Mouse (Mus musculus) T-helper 1 cell (primary cell): ENCODE measurements around the gene Smim27.

Source experiments
- in situ Hi-C: fragments of 300-600 bp; cut with MboI, MseI; formaldehyde crosslinking; loops from one replicate; pipeline ENCODE4 v1.15.1; 2025; ENCODE audit warnings: high pct_unique_total_duplicates

Gene Smim27

GRCm38 (mm10) chr4:40269430-40270032 is at the start of gene Smim27, which contains the start of gene Topors:
Smim27 (plus strand) TSS chr4:40269579.
Topors (minus strand) TSS chr4:40269850.
- in situ Hi-C loops = loop anchor here (5.0 to 25.0 kb wide), 3 partner anchors 37 to 1168 kb away; partner anchors contain the start of gene Nfx1

GRCm38 (mm10) chr4:40220437-40220836 is 48.9 kb upstream of the Smim27 start:
- in situ Hi-C loops = no loop called here

GRCm38 (mm10) chr4:40221004-40221760 is 48.2 kb upstream of the Smim27 start:
- in situ Hi-C loops = no loop called here

GRCm38 (mm10) chr4:40221876-40222585 is 47.3 kb upstream of the Smim27 start:
- in situ Hi-C loops = no loop called here

- in situ Hi-C loops = no loop called here
Measured at GRCm38 (mm10) chr4:40226095-40226494, 43.3 kb upstream of the Smim27 start.

- in situ Hi-C loops = no loop called here
Measured at GRCm38 (mm10) chr4:40227131-40227530, 42.2 kb upstream of the Smim27 start.

GRCm38 (mm10) chr4:40227886-40228285 is 41.5 kb upstream of the Smim27 start:
- in situ Hi-C loops = no loop called here

GRCm38 (mm10) chr4:40229723-40230122 is 39.7 kb upstream of the Smim27 start:
- in situ Hi-C loops = loop anchor here (5.0 kb wide), 1 partner anchor 38 kb away; the partner anchor contains the start of genes Smim27 and Topors

GRCm38 (mm10) chr4:40233062-40233664 is 36.2 kb upstream of the Smim27 start:
- in situ Hi-C loops = loop anchor here (5.0 kb wide), 1 partner anchor 34 kb away; the partner anchor contains the start of genes Smim27 and Topors

- in situ Hi-C loops = loop anchor here (5.0 kb wide), 1 partner anchor 33 kb away; the partner anchor contains the start of genes Smim27 and Topors
Measured at GRCm38 (mm10) chr4:40234256-40234655, 35.1 kb upstream of the Smim27 start.

- in situ Hi-C loops = no loop called here
Measured at GRCm38 (mm10) chr4:40236829-40237228, 32.5 kb upstream of the Smim27 start.

GRCm38 (mm10) chr4:40238483-40239408 is 30.6 kb upstream of the Smim27 start:
- in situ Hi-C loops = no loop called here

GRCm38 (mm10) chr4:40239409-40240271 is 29.7 kb upstream of the Smim27 start, which contains the start of gene Ddx58:
Ddx58 (minus strand) TSS chr4:40239828.
- in situ Hi-C loops = no loop called here

- in situ Hi-C loops = no loop called here
Measured at GRCm38 (mm10) chr4:40240272-40240744, 29.1 kb upstream of the Smim27 start.

GRCm38 (mm10) chr4:40241928-40242327 is 27.5 kb upstream of the Smim27 start:
- in situ Hi-C loops = no loop called here

GRCm38 (mm10) chr4:40243006-40243405 is 26.4 kb upstream of the Smim27 start:
- in situ Hi-C loops = no loop called here

- in situ Hi-C loops = no loop called here
Measured at GRCm38 (mm10) chr4:40244035-40244434, 25.3 kb upstream of the Smim27 start.

GRCm38 (mm10) chr4:40250984-40251383 is 18.4 kb upstream of the Smim27 start:
- in situ Hi-C loops = loop anchor here (25.0 kb wide), 2 partner anchors 711 to 1186 kb away; partner anchors contain the start of gene Nfx1

- in situ Hi-C loops = loop anchor here (25.0 kb wide), 2 partner anchors 709 to 1184 kb away; partner anchors contain the start of gene Nfx1
Measured at GRCm38 (mm10) chr4:40253766-40254165, 15.6 kb upstream of the Smim27 start.
